Mouse (Mus musculus) kidney, postnatal 0 days (tissue): ENCODE data around the gene Prkce. TPM values are rescaled to one million over a fixed set of nuclear protein-coding genes. Genes with fewer than 3 reads are reported as not detected.
A peak's percentile ranks its signal among the peaks of the same experiment; 100 is the strongest.

Experiments
- ATAC-seq: fragments of 200-750 bp; cut with Nextera tagmentation; replicated peaks from 2 replicates; pipeline ENCODE4 v1.8.0; 2017; ENCODE audit warnings: low read depth, moderate number of reproducible peaks, moderate TSS enrichment, moderate library complexity; ENCODE audit not compliant: low FRiP score
- DNase-seq: peaks from one replicate; pipeline ENCODE4 v3.0.0-alpha.2; 2016; ENCODE audit warnings: low spot score
- H3K27ac ChIP-seq: fragments of 300-500 bp; sonication (generic); 2 replicates; pipeline ENCODE4 v1.5.1; 2014; ENCODE audit warnings: mild to moderate bottlenecking
- H3K27me3 ChIP-seq: fragments of 300-500 bp; sonication (generic); 2 replicates; pipeline ENCODE4 v1.6.1; 2014; ENCODE audit warnings: low read length, mixed read lengths; ENCODE audit not compliant: insufficient read depth
- H3K36me3 ChIP-seq: fragments of 300-500 bp; sonication (generic); 2 replicates; pipeline ENCODE4 v1.6.1; 2014; ENCODE audit warnings: low read length, mixed read lengths; ENCODE audit not compliant: insufficient read depth
- H3K4me1 ChIP-seq: fragments of 300-500 bp; sonication (generic); replicated peaks from 2 replicates; pipeline ENCODE4 v1.6.1; 2014; ENCODE audit warnings: antibody characterized with exemption, low read length, mixed read lengths; ENCODE audit not compliant: insufficient read depth
- H3K4me2 ChIP-seq: fragments of 300-500 bp; sonication (generic); 2 replicates; pipeline ENCODE4 v1.6.1; 2014; ENCODE audit warnings: mild to moderate bottlenecking, low read length, moderate library complexity, mixed read lengths
- H3K4me3 ChIP-seq: fragments of 300-500 bp; sonication (generic); replicated peaks from 2 replicates; pipeline ENCODE4 v1.5.1; 2014; ENCODE audit warnings: low read depth, low read length
- H3K9ac ChIP-seq: fragments of 300-500 bp; sonication (generic); 2 replicates; pipeline ENCODE4 v1.6.1; 2014; ENCODE audit warnings: low read depth, low read length
- H3K9me3 ChIP-seq: fragments of 300-500 bp; sonication (generic); replicated peaks from 2 replicates; pipeline ENCODE4 v1.6.1; 2016; ENCODE audit warnings: low read length, inconsistent platforms, mixed read lengths
- CTCF ChIP-seq: IDR thresholded peaks from 2 replicates; pipeline ENCODE4 v1.5.1; 2016; ENCODE audit warnings: antibody characterized with exemption, low read depth, mild to moderate bottlenecking, moderate library complexity
- WGBS: fragments of 180-500 bp; shearing (Covaris S2); extraction: QIAGEN DNeasy Blood & Tissue Kit; methylation state at CpG from one replicate; pipeline ENCODE4 v1.1.7; 2014; 5-methylcytosine and 5-hydroxymethylcytosine counted together
- polyA plus RNA-seq: library from polyadenylated mRNA; unstranded; fragments of >200 nt; fragmentation: Nextera tagmentation; extraction: Ambion mirVana; gene quantifications from 2 replicates; pipeline ENCODE4 v1.2.1, GENCODE M21; 2015

Prkce gene
- polyA plus RNA-seq, 1 experiment from 2014 or later, result 6.0 TPM

- no peak for ATAC-seq
- no peak overlapping the region for H3K4me3 ChIP-seq
- 97% methylated on average over 10 of the region's 10 CpGs for WGBS
- no peaks in the 10 kb centered on the region for H3K9me3 ChIP-seq
- no peak overlapping the region for H3K4me2 ChIP-seq
- no peak overlapping the region for H3K9ac ChIP-seq
- H3K36me3 ChIP-seq, result no peaks in the 10 kb centered on the region
- H3K27ac ChIP-seq, result no peak overlapping the region
- H3K27me3 ChIP-seq, result no peaks in the 10 kb centered on the region
- 0 out of 2 replicates have a peak, but pooled peaks cover 2% of the 10 kb centered on the region for H3K4me1 ChIP-seq
- TF ChIP-seq CTCF, result no peak
- no peak for DNase-seq
Measured at GRCm38 (mm10) chr17:86523843-86524242, 356.3 kb downstream of the Prkce start.

GRCm38 (mm10) chr17:86525075-86525474 lies 357.5 kb downstream of the Prkce start:
- H3K36me3 ChIP-seq, result no peaks in the 10 kb centered on the region
- H3K9me3 ChIP-seq, result no peaks in the 10 kb centered on the region
- WGBS, result 85% methylated on average over 2 of the region's 2 CpGs
- no peak overlapping the region for H3K27ac ChIP-seq
- no peak overlapping the region for H3K9ac ChIP-seq
- DNase-seq, result no peak
- no peak for TF ChIP-seq CTCF
- no peaks in the 10 kb centered on the region for H3K27me3 ChIP-seq
- H3K4me2 ChIP-seq, result no peak overlapping the region
- H3K4me1 ChIP-seq, result peaks cover 4% of the 10 kb centered on the region; the same call in 1 of the 2 replicates
- no peak overlapping the region for H3K4me3 ChIP-seq
- ATAC-seq, result no peak

GRCm38 (mm10) chr17:86526016-86526415 lies 358.4 kb downstream of the Prkce start:
- 66% methylated on average over 7 of the region's 7 CpGs for WGBS
- no peak for TF ChIP-seq CTCF
- H3K36me3 ChIP-seq, result no peaks in the 10 kb centered on the region
- H3K9ac ChIP-seq, result no peak overlapping the region
- no peak overlapping the region for H3K27ac ChIP-seq
- H3K27me3 ChIP-seq, result no peaks in the 10 kb centered on the region
- no peak overlapping the region for H3K4me3 ChIP-seq
- H3K4me2 ChIP-seq, result no peak overlapping the region
- DNase-seq (no peak), ATAC-seq (no peak)
- H3K4me1 ChIP-seq, result peaks cover 10% of the 10 kb centered on the region; the same call in 1 of the 2 replicates
- no peaks in the 10 kb centered on the region for H3K9me3 ChIP-seq

- Histone ChIP-seq H3K27me3 (no peaks in the 10 kb centered on the region), H3K9ac (no peak overlapping the region), H3K4me1 (peaks cover 16% of the 10 kb centered on the region; the same call in 1 of the 2 replicates), H3K27ac (no peak overlapping the region), H3K4me2 (no peak overlapping the region), H3K9me3 (no peaks in the 10 kb centered on the region), H3K4me3 (no peak overlapping the region), H3K36me3 (no peaks in the 10 kb centered on the region)
- DNase-seq (no peak), ATAC-seq (no peak)
- no peak for TF ChIP-seq CTCF
- 87% methylated on average over 5 of the region's 5 CpGs for WGBS
Measured at GRCm38 (mm10) chr17:86527298-86527697, 359.7 kb downstream of the Prkce start.

- ATAC-seq (no peak), DNase-seq (no peak)
- Histone ChIP-seq H3K4me2 (no peak overlapping the region), H3K27ac (peak overlapping the region; percentile 77), H3K9me3 (no peaks in the 10 kb centered on the region), H3K4me3 (no peak overlapping the region), H3K9ac (no peak overlapping the region), H3K27me3 (no peaks in the 10 kb centered on the region), H3K4me1 (peaks cover 22% of the 10 kb centered on the region; the same call in 1 of the 2 replicates), H3K36me3 (no peaks in the 10 kb centered on the region)
- WGBS, result 61% methylated on average over 10 of the region's 10 CpGs
- TF ChIP-seq CTCF, result no peak
Measured at GRCm38 (mm10) chr17:86529003-86529402, 361.4 kb downstream of the Prkce start.

GRCm38 (mm10) chr17:86529411-86529810 lies 361.8 kb downstream of the Prkce start:
- Histone ChIP-seq H3K4me2 (no peak overlapping the region), H3K36me3 (no peaks in the 10 kb centered on the region), H3K27ac (peak overlapping the region; percentile 77), H3K4me1 (peaks cover 22% of the 10 kb centered on the region; the same call in 1 of the 2 replicates), H3K9ac (no peak overlapping the region), H3K27me3 (no peaks in the 10 kb centered on the region), H3K4me3 (no peak overlapping the region), H3K9me3 (no peaks in the 10 kb centered on the region)
- peak; percentile 42 for ATAC-seq
- TF ChIP-seq CTCF, result no peak
- DNase-seq, result peak; percentile 85
- 23% methylated on average over 4 of the region's 4 CpGs for WGBS

GRCm38 (mm10) chr17:86531231-86531630 lies 363.6 kb downstream of the Prkce start:
- TF ChIP-seq CTCF, result no peak
- Histone ChIP-seq H3K36me3 (no peaks in the 10 kb centered on the region), H3K4me2 (no peak overlapping the region), H3K27me3 (no peaks in the 10 kb centered on the region), H3K4me3 (no peak overlapping the region), H3K9me3 (no peaks in the 10 kb centered on the region), H3K4me1 (peaks cover 22% of the 10 kb centered on the region; the same call in 1 of the 2 replicates), H3K9ac (no peak overlapping the region), H3K27ac (no peak overlapping the region)
- 80% methylated on average over 6 of the region's 6 CpGs for WGBS
- DNase-seq (no peak), ATAC-seq (no peak)
